Mouse (Mus musculus): ENCODE data around the gene Fam8a1. TPM values are rescaled to one million over a fixed set of nuclear protein-coding genes. Genes with fewer than 3 reads are reported as not detected.

The Fam8a1 gene
- total and polyA plus RNA-seq, 3 experiments: 9.7 to 38.3 (median 32.7) TPM

- no peaks in the 10 kb centered on the region for H3K79me2 ChIP-seq (replicated peaks; ENCODE audit: control insufficient read depth, insufficient read depth, low read length)
- TF ChIP-seq POLR2A (IDR thresholded peaks at IDR 0.05; ENCODE audit: insufficient read depth, low read depth, low read length) (no peak), CTCF (IDR thresholded peaks at IDR 0.05) (no peak), EP300 (IDR thresholded peaks at IDR 0.05; ENCODE audit: insufficient read depth, low read depth, low read length) (no peak)
- 70% methylated on average over 1 of the region's 1 CpGs for WGBS
- no peak overlapping the region for H3K27ac ChIP-seq
- H3K9ac ChIP-seq (ENCODE audit: low read depth, low read length): no peak overlapping the region
- no peak overlapping the region for H3K4me3 ChIP-seq
- no peak for DNase-seq
- peaks cover 1% of the 10 kb centered on the region for H3K36me3 ChIP-seq (ENCODE audit: control insufficient read depth, insufficient read depth, low read length)
- no peaks in the 10 kb centered on the region for H3K27me3 ChIP-seq (ENCODE audit: control insufficient read depth, insufficient read depth, low read length)
- intact Hi-C loops (cut with DNase I): no loop called here
- no peaks in the 10 kb centered on the region for H3K4me1 ChIP-seq (ENCODE audit: control insufficient read depth, insufficient read depth, low read length)
Observed at GRCm38 (mm10) chr13:46683370-46683769, 14.0 kb downstream of the Fam8a1 start.

DNA sequence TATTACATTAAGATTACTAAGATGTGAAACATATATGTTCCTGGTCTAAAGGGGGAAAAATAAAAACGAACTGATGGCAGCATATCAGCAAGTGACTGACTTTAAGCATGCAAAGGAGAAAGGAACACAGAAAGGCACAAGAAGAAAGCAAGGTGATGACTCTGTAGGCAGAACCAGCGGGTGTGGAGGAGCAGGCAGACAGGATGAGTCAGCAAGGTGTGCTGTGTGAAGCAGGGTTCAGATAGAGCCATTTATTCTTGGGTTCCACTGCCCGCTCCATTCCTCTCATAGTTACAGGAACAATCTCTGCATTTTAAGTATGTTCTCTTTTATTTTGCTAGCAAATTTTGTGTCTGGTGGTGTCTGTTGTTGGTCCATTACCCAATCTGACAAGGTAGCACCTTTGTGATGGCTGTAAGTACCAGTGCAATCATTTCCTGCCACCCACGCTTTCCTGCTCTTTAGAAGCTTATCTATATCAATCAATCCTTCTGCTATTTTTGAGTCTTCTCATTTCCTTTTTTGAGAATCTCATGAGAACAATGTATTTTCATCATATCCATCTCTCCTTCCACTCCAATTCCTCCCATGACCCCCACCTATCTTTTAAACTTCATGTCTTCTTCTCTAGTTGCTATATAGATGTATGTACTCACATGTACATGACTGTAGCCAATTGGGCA, 21.4 kb downstream of the Fam8a1 start:
- peaks cover 20% of the 10 kb centered on the region for H3K36me3 ChIP-seq (ENCODE audit: control insufficient read depth, insufficient read depth, low read length)
- intact Hi-C loops (cut with DNase I): no loop called here
- no peak overlapping the region for H3K4me3 ChIP-seq
- DNase-seq: no peak
- WGBS: 67% methylated on average over 4 of the region's 4 CpGs
- TF ChIP-seq CTCF (IDR thresholded peaks at IDR 0.05): no peak
- no peak for TF ChIP-seq EP300 (IDR thresholded peaks at IDR 0.05; ENCODE audit: insufficient read depth, low read depth, low read length)
- no peak for TF ChIP-seq POLR2A (IDR thresholded peaks at IDR 0.05; ENCODE audit: insufficient read depth, low read depth, low read length)
- H3K4me1 ChIP-seq (ENCODE audit: control insufficient read depth, insufficient read depth, low read length): no peaks in the 10 kb centered on the region; the same call in 1 of the 2 replicates
- H3K27me3 ChIP-seq (ENCODE audit: control insufficient read depth, insufficient read depth, low read length): no peaks in the 10 kb centered on the region
- no peak overlapping the region for H3K9ac ChIP-seq (ENCODE audit: low read depth, low read length)
- no peaks in the 10 kb centered on the region; the same call in 1 of the 2 replicates for H3K79me2 ChIP-seq (replicated peaks; ENCODE audit: control insufficient read depth, insufficient read depth, low read length)
- H3K27ac ChIP-seq: no peak overlapping the region

DNA sequence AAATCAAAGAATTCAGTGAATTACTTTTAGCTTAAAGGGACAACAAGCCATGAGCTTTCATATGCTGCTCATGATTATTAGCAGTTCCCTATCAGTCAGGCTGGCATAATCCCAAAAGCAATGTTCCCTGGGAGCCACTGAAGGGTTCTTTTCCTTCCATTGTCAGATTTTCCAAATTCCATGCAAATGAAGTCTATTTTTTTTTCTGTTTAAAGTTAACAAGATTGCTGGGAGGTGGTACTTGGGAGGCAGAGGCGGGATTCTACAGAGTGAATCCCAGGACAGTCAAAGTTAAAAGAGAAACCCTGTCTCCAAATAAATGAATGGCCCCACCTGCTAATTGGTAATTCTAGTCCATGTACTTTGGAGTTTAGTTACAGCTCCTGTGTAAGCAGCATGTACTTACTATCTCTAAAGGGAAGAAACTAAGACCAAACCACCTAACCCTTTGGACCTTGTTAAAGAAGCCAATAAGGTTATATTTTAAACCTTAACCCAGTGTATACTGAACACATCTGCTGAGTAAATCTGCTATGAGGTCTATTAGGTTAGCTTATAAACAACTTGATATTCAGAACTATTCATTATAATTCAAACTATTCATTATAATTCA, 26.1 kb downstream of the Fam8a1 start:
- intact Hi-C loops (cut with DNase I): no loop called here
- Histone ChIP-seq H3K27me3 (ENCODE audit: control insufficient read depth, insufficient read depth, low read length) (no peaks in the 10 kb centered on the region), H3K9ac (ENCODE audit: low read depth, low read length) (no peak overlapping the region), H3K36me3 (ENCODE audit: control insufficient read depth, insufficient read depth, low read length) (peaks cover 20% of the 10 kb centered on the region), H3K4me1 (ENCODE audit: control insufficient read depth, insufficient read depth, low read length) (no peaks in the 10 kb centered on the region; the same call in 1 of the 2 replicates), H3K27ac (no peak overlapping the region), H3K4me3 (no peak overlapping the region), H3K79me2 (replicated peaks; ENCODE audit: control insufficient read depth, insufficient read depth, low read length) (no peaks in the 10 kb centered on the region; the same call in 1 of the 2 replicates)
- DNase-seq: no peak
- no peak for TF ChIP-seq CTCF (IDR thresholded peaks at IDR 0.05)
- no peak for TF ChIP-seq EP300 (IDR thresholded peaks at IDR 0.05; ENCODE audit: insufficient read depth, low read depth, low read length)
- WGBS: 75% methylated on average over 1 of the region's 1 CpGs

DNA sequence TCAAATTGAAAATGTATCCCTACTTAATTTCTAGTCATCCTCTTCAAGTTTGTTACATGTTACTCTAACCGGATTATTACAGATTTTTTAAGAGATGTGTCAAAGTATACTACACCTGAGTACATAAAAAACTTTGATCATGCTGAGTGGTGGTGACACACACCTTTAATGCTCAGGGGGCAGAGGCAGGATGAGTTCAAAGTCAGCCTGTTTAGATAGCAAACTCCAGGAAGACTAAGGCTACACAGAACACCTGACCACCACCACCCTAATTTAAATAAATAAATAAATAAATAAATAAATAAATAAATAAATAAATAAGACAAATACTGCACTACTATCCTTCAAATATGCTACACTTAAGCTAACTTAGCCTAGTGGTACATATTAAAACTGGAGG, 26.6 kb downstream of the Fam8a1 start:
- DNase-seq: no peak
- H3K36me3 ChIP-seq (ENCODE audit: control insufficient read depth, insufficient read depth, low read length): peaks cover 18% of the 10 kb centered on the region
- intact Hi-C loops (cut with DNase I): no loop called here
- no peak for TF ChIP-seq POLR2A (IDR thresholded peaks at IDR 0.05; ENCODE audit: insufficient read depth, low read depth, low read length)
- no peak for TF ChIP-seq CTCF (IDR thresholded peaks at IDR 0.05)
- no peak for TF ChIP-seq EP300 (IDR thresholded peaks at IDR 0.05; ENCODE audit: insufficient read depth, low read depth, low read length)
- H3K27ac ChIP-seq: no peak overlapping the region
- WGBS: 91% methylated on average over 1 of the region's 1 CpGs
- no peaks in the 10 kb centered on the region for H3K27me3 ChIP-seq (ENCODE audit: control insufficient read depth, insufficient read depth, low read length)
- no peak overlapping the region for H3K9ac ChIP-seq (ENCODE audit: low read depth, low read length)
- no peaks in the 10 kb centered on the region for H3K4me1 ChIP-seq (ENCODE audit: control insufficient read depth, insufficient read depth, low read length)
- H3K79me2 ChIP-seq (replicated peaks; ENCODE audit: control insufficient read depth, insufficient read depth, low read length): no peaks in the 10 kb centered on the region; the same call in 1 of the 2 replicates
- H3K4me3 ChIP-seq: no peak overlapping the region

DNA sequence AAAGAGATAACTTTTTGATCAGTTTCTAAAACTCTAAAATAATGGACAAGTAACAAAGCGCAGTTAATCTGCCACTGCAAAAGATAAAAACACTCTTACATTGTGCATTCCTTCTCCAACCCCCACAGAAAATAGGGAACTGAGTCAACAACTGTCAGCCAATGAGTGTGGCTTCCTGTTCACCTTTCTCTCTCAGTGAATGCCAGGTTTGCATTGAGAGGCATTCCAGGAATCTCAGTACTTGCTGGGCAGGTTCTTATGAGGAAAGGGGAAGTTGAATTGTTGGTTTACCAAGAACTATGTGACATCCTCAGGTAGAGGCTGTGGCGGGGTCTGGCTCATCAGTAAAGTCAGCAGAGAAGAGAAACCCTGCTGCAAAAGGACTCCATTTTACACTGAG, 27.5 kb downstream of the Fam8a1 start:
- DNase-seq: no peak
- TF ChIP-seq CTCF (IDR thresholded peaks at IDR 0.05) (no peak), POLR2A (IDR thresholded peaks at IDR 0.05; ENCODE audit: insufficient read depth, low read depth, low read length) (no peak), EP300 (IDR thresholded peaks at IDR 0.05; ENCODE audit: insufficient read depth, low read depth, low read length) (no peak)
- Histone ChIP-seq H3K9ac (ENCODE audit: low read depth, low read length) (no peak overlapping the region), H3K4me1 (ENCODE audit: control insufficient read depth, insufficient read depth, low read length) (no peaks in the 10 kb centered on the region), H3K4me3 (no peak overlapping the region), H3K36me3 (ENCODE audit: control insufficient read depth, insufficient read depth, low read length) (peaks cover 14% of the 10 kb centered on the region), H3K79me2 (replicated peaks; ENCODE audit: control insufficient read depth, insufficient read depth, low read length) (no peaks in the 10 kb centered on the region; the same call in 1 of the 2 replicates), H3K27me3 (ENCODE audit: control insufficient read depth, insufficient read depth, low read length) (no peaks in the 10 kb centered on the region), H3K27ac (no peak overlapping the region)
- intact Hi-C loops (cut with DNase I): no loop called here
- WGBS: 87% methylated on average over 2 of the region's 2 CpGs

- Histone ChIP-seq H3K27me3 (ENCODE audit: control insufficient read depth, insufficient read depth, low read length) (no peaks in the 10 kb centered on the region), H3K4me1 (ENCODE audit: control insufficient read depth, insufficient read depth, low read length) (no peaks in the 10 kb centered on the region), H3K36me3 (ENCODE audit: control insufficient read depth, insufficient read depth, low read length) (peaks cover 8% of the 10 kb centered on the region), H3K27ac (no peak overlapping the region), H3K79me2 (replicated peaks; ENCODE audit: control insufficient read depth, insufficient read depth, low read length) (no peaks in the 10 kb centered on the region), H3K9ac (ENCODE audit: low read depth, low read length) (no peak overlapping the region), H3K4me3 (no peak overlapping the region)
- intact Hi-C loops (cut with DNase I): no loop called here
- DNase-seq: no peak
- 92% methylated on average over 1 of the region's 1 CpGs for WGBS
- TF ChIP-seq CTCF (IDR thresholded peaks at IDR 0.05) (no peak), POLR2A (IDR thresholded peaks at IDR 0.05; ENCODE audit: insufficient read depth, low read depth, low read length) (no peak), EP300 (IDR thresholded peaks at IDR 0.05; ENCODE audit: insufficient read depth, low read depth, low read length) (no peak)
Observed at GRCm38 (mm10) chr13:46699372-46699771, 30.1 kb downstream of the Fam8a1 start.

Measured in heart, adult 2 months (tissue).